Mouse (Mus musculus): ENCODE results near the gene 1810049J17Rik.

DNA sequence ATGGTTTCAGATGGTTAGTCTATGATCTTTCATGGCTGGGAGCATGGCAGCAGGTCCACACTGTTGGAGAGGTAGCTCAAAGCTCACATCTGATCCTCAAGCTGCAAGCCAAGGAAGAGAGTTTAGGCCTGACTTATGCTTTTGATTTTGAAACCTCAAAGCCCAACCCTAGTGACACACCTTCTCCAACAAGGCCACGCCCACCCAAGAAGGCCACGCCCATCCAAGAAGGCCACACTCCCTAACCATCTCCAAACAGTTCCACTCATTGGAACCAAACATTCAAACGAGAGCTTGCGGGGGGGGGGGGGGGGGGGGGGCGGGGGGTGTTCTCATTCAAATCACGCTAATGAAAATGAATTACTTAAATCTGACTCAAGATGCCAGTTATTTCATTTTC lies 19.9 kb downstream of the 1810049J17Rik start:
- no peak for TF ChIP-seq POLR2A (IDR thresholded peaks at IDR 0.05; ENCODE audit: borderline replicate concordance, control insufficient read depth, low read depth, low read length)
- no peak for TF ChIP-seq CTCF (IDR thresholded peaks at IDR 0.05; ENCODE audit: control insufficient read depth, insufficient read depth, low read length)

Measured in bone marrow, adult 2 months (tissue).